Mouse (Mus musculus) spleen, postnatal 36 days (tissue): ENCODE results near the gene Zfp706.

Experiments used
- DNase-seq, 2 experiments: peaks; one replicate each; pipeline ENCODE4 v3.0.0; 2022; ENCODE audit warnings: low spot score in 2 of 2, mixed read lengths in 1 of 2

Zfp706 gene

GRCm38 (mm10) chr15:37007233-37007958, at the start of gene Zfp706:
Gene Zfp706, minus strand, starts transcription at chr15:37007773.
- peak; percentile 99 for DNase-seq

GRCm38 (mm10) chr15:37054582-37054981, 47.0 kb upstream of the Zfp706 start:
- no peak for DNase-seq

- DNase-seq, result no peak
Observed at GRCm38 (mm10) chr15:37053085-37053762, 45.7 kb upstream of the Zfp706 start.

- DNase-seq, result no peak
Observed at GRCm38 (mm10) chr15:37047403-37047802, 39.8 kb upstream of the Zfp706 start.

- no peak for DNase-seq
Observed at GRCm38 (mm10) chr15:37046586-37046985, 39.0 kb upstream of the Zfp706 start.

- DNase-seq, result no peak
Observed at GRCm38 (mm10) chr15:37046131-37046530, 38.6 kb upstream of the Zfp706 start.

- DNase-seq, result no peak
Observed at GRCm38 (mm10) chr15:37045456-37045855, 37.9 kb upstream of the Zfp706 start.

GRCm38 (mm10) chr15:37042559-37042958, 35.0 kb upstream of the Zfp706 start:
- DNase-seq, result no peak

- DNase-seq, result no peak
Observed at GRCm38 (mm10) chr15:37041214-37041613, 33.6 kb upstream of the Zfp706 start.

- DNase-seq, result no peak
Observed at GRCm38 (mm10) chr15:37038666-37039065, 31.1 kb upstream of the Zfp706 start.

- no peak for DNase-seq
Observed at GRCm38 (mm10) chr15:37037704-37038103, 30.1 kb upstream of the Zfp706 start.

GRCm38 (mm10) chr15:37036481-37037156, 29.0 kb upstream of the Zfp706 start:
- DNase-seq, result no peak

GRCm38 (mm10) chr15:37034155-37034554, 26.6 kb upstream of the Zfp706 start:
- no peak for DNase-seq

GRCm38 (mm10) chr15:37033431-37033830, 25.9 kb upstream of the Zfp706 start:
- DNase-seq, result no peak

- no peak for DNase-seq
Observed at GRCm38 (mm10) chr15:37031334-37032150, 24.0 kb upstream of the Zfp706 start.

GRCm38 (mm10) chr15:37030929-37031328, 23.4 kb upstream of the Zfp706 start:
- DNase-seq, result no peak

- no peak for DNase-seq
Observed at GRCm38 (mm10) chr15:37027956-37028355, 20.4 kb upstream of the Zfp706 start.

- no peak for DNase-seq
Observed at GRCm38 (mm10) chr15:37026458-37026857, 18.9 kb upstream of the Zfp706 start.

GRCm38 (mm10) chr15:37020581-37021245, 13.1 kb upstream of the Zfp706 start:
- no peak for DNase-seq

GRCm38 (mm10) chr15:37019434-37019833, 11.9 kb upstream of the Zfp706 start:
- no peak for DNase-seq

GRCm38 (mm10) chr15:37011897-37012296, 4.3 kb upstream of the Zfp706 start:
- DNase-seq, result no peak
